Mouse (Mus musculus): Measurements from ENCODE around the gene Slc44a5.
A peak's percentile ranks its signal among the peaks of the same experiment; 100 is the strongest.
"Not testable (repeated sequence)": the region's sequence is repeated elsewhere in the genome, so short reads cannot be mapped to it uniquely, and the experiment has no call there.

The Slc44a5 gene

GRCm38 (mm10) chr3:154244932-154245331 lies 271.7 kb downstream of the Slc44a5 start:
- DNase-seq: no peak

DNA sequence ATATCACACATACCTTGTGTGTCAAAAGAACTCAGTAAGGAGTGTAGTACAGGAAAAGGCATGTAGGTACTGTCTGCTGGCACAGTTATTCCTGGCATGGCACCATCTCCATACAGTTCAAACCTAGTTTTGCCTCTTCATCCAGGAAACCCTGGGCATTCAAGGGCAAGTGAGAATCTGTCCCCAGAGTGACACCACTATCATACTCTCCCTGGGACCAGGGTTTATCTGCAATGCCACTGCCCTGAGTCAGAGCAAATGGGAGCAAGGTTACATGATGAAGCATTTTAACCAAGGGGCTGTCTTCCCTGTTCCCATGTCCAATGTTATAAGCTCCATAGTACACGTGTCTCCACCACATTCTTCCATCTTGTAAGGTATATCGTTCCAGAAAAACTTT lies 278.2 kb downstream of the Slc44a5 start:
- DNase-seq: no peak

GRCm38 (mm10) chr3:154252219-154252618 lies 279.0 kb downstream of the Slc44a5 start:
- DNase-seq: no peak

DNA sequence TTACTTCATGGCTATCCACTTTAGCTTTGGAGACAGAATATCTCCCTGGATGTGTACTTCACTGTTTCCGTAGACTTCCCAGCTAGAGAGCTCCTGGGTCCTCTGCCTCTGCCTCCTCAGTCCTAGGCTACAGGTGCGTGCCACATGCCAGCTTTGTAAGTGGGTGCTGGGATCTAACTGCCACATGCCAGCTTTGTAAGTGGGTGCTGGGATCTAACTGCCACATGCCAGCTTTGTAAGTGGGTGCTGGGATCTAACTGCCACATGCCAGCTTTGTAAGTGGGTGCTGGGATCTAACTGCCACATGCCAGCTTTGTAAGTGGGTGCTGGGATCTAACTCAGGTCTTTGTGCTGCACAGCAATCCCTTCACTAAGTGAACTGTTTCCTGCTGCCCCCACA lies 281.0 kb downstream of the Slc44a5 start:
- not testable (repeated sequence) for DNase-seq

DNA sequence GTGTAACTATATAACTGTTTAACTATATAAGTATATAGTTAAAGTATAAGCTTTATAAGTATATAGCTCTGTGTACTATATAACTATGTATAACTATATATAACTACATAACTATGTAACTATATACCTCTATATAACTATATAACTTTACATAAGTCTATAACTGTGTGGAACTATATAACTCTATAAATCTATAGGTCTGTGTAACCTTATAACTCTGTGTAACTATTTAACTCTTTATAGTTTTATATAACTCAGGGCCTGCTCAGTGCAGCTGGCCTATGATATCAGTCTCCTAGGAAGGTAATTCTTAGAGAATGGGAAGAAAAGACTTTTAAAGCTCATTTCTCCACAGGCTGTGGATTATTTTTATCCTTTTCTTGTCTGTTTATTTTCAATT lies 284.1 kb downstream of the Slc44a5 start:
- DNase-seq: no peak

DNA sequence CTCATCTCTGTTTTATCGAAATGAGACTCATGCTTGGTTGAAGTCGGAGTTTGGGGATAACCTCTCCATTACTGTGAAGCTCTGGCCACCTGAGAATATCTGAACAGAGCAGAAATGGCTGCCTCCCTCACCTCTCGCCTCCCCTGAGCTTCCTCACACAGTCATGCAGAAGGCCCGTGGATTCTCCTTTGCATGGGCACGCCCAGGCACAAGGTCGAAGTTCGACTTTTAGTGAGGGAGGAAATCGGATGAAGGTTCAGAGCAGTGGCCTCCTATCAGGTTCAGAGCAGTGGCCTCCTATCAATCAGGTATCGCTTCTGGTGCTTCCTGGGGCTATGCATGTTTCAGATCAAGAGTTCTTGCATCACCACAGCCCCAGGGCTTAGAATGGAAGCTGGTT lies 295.1 kb downstream of the Slc44a5 start:
- no peak for DNase-seq

- peak; percentile 85 to 88 for DNase-seq
These were observed 296.6 kb downstream of the Slc44a5 start for GRCm38 (mm10) chr3:154269757-154270366.

- no peak for DNase-seq
These were observed 301.4 kb downstream of the Slc44a5 start for GRCm38 (mm10) chr3:154274681-154275080.

- peak in 1 of 2 experiments; percentile 6 for DNase-seq
These were observed 311.0 kb downstream of the Slc44a5 start for GRCm38 (mm10) chr3:154284260-154284659.

DNA sequence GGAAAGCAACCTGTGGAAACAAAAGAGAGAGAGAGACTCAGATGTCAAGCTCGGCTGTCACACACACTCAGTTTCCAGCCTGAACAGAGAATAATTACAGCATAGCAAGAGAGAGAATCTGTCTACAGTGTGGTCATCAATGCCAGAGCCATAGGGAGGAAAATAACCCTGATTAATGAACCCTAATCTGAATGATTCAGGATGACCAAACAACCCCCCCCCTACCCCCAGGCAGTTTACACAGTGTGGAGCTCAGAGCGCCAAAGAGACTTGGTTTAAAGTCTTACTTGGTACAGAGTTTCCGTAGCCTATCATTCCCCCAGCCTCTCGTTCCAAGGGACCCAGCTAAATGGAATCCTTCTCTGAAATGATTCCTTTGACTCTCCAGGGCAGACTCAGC lies 312.1 kb downstream of the Slc44a5 start:
- no peak for DNase-seq

DNA sequence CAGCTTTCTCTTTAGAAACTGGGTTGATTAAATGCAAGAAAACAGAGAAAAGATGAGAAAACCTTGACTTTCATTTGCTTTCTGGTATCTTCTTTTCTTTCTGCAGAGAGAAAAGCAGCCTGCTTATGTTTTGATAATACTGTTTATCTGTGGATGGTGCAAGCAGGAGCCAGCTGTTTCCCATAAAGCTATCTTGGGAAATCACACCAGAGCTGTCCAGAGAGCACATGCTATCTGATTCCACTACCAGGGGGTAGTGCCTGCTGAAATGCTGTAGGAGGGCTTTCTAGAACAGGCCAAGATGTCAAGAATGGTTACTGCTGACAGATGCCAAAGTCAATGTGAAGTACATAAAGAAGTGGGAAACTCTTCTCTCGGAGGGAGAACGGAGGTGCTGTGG lies 314.0 kb downstream of the Slc44a5 start:
- no peak for DNase-seq

GRCm38 (mm10) chr3:154288429-154289069 lies 315.3 kb downstream of the Slc44a5 start:
- DNase-seq: no peak

GRCm38 (mm10) chr3:154290351-154290750 lies 317.1 kb downstream of the Slc44a5 start:
- no peak for DNase-seq

GRCm38 (mm10) chr3:154292126-154292525 lies 318.9 kb downstream of the Slc44a5 start:
- no peak for DNase-seq

- DNase-seq: no peak
These were observed 320.7 kb downstream of the Slc44a5 start for GRCm38 (mm10) chr3:154293839-154294490.

DNA sequence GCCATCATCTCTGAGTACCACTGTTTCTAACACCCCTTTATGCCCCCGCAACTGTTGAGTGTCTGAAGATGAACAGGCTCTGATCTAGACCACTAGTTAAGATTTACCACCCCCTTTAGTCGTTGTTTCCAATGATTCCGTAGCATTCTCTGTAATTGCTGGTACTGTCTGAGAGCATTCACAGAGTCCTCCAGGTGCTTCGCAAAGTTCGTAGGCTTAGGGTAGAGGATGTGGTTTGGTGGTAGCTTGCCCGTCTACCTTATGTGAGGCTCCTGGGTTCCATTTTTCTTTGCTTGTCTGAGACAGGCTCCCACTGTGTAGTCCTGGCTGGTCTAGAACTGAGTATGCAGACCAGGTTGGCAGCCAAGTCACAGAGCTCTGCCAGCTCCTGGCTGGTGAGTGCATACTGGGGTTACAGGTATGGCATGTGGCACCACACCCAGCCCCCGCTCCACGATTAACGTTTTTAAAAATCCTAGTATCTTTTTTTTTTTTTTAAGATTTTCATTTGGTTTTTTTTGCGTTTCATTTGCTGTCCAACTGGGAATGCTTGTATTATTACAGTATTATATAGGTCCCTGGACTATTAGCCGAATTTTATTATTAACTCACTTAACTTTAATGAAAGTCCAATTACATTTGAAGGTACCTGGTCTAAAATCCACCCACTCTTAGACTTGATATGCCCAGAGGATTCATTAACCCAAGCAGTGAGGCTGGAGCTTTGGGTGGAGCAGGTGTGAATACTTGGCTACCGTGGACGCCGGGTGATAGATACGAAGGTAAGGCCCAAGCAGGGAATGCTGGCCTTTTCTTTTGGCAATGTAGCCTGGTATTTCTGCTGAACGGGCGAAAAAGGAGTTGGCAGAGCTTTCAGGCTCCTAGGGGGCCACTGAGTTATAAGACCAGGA lies 321.9 kb downstream of the Slc44a5 start:
- no peak for DNase-seq

DNA sequence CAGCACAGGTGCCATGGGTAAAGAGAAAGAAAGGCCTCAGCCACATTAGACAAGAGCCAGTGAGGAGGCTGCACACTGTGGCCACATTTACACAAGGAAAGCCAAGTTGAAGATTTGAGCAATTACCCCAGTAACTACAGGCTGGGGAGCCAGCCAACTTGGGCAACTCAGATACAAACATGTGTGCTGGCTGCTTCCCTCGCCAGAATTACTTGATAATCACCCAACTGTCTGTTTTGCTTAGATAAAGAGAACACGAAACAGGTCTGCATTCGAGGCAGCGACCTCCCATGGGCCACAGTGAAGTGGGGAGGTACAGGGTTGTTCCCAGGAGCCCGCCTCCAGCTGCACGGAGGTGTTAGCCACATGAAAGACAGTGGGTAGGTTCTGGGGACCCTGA lies 324.3 kb downstream of the Slc44a5 start:
- no peak for DNase-seq

GRCm38 (mm10) chr3:154298490-154298889 lies 325.3 kb downstream of the Slc44a5 start:
- DNase-seq: no peak

DNA sequence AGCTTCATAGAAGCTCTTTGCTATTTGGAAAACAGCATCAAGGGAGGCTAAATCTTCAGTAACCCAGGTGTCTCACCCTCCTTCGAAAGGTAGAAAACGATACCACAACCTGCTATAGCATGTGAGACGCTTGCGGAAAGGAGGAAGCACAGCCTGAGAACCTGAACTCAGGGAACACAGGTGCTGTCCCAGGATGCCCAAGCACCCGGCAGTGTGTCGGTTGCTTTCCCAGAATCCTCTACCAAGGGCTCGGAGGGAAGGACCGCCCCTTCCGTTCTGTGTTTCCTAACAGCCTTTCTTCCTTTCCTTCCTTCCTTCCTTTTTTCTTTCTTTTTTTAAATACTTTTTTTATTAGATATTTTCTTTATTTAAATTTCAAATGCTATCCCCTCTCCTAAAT lies 326.8 kb downstream of the Slc44a5 start:
- DNase-seq: no peak

GRCm38 (mm10) chr3:154301102-154301501 lies 327.9 kb downstream of the Slc44a5 start:
- DNase-seq: no peak

GRCm38 (mm10) chr3:154305163-154305884 lies 332.1 kb downstream of the Slc44a5 start:
- no peak for DNase-seq

DNA sequence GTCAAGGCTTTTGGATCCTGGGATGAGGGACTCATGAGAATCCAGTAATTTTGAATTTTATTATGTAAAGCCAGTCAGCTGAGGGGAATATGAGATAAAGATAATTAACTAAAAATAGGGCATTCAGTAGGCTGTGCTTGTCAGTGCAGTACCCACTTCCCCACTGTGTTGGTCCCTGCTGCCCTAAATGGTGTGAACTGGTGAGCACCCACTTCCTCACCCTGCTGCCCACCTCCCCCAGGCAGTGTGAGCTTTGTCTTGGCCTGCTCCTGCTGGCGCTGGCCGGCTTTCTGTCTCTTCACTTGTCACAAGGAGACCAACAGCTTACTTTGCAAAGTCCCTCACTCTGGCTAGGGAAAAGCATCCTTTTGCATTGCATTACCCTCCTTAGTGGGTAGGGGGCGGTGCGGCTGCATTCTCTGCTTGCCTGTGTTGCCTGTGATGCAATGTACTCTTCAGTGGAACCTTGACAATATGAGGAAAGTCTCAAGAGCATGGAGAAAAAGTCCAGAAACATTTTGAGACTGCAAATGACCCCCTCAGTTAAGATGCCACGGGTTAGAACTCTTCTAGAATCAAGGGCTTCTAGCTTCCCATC lies 344.5 kb downstream of the Slc44a5 start:
- DNase-seq: peak; percentile 17 to 29

All from kidney, postnatal 4 days (tissue).